Mouse (Mus musculus) frontal cortex, postnatal 10 days (tissue): ENCODE results near the gene Abcc2.

ENCODE experiments used
- DNase-seq, 2 experiments: peaks; one replicate each; pipeline ENCODE4 v3.0.0; 2022; ENCODE audit warnings: low spot score in 2 of 2, mixed read lengths in 1 of 2

The Abcc2 gene

DNA sequence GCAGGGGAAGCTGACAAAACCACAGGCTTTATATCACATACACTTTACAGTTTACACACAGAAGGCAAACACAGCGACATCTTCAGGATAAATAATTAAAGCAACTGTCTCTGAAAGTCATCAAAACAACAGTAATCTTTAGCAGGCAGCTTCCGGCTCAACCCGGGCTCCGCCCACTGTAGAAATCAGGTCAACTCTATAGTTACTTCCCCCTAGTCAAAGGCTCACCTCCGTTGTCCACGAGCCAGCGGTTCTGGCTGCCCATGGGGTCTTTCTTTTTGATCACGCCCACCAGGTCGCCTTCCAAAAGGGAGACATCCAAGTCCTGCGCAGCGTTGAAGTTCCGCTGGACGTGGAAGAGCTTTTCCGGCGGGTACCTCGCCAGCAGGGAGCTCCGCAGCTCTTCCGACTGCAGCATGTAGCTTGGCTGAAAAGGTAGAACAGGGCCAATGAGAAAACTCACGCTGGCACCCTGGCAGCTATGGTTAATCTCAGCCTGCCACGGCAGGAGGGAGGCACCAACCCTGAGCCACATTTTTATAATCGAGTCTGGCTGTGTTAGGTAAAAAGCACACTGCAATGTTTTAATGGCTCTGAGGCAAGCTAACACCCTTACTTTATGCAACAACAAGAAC is 70.1 kb downstream of the Abcc2 start:
- no peak for DNase-seq

DNA sequence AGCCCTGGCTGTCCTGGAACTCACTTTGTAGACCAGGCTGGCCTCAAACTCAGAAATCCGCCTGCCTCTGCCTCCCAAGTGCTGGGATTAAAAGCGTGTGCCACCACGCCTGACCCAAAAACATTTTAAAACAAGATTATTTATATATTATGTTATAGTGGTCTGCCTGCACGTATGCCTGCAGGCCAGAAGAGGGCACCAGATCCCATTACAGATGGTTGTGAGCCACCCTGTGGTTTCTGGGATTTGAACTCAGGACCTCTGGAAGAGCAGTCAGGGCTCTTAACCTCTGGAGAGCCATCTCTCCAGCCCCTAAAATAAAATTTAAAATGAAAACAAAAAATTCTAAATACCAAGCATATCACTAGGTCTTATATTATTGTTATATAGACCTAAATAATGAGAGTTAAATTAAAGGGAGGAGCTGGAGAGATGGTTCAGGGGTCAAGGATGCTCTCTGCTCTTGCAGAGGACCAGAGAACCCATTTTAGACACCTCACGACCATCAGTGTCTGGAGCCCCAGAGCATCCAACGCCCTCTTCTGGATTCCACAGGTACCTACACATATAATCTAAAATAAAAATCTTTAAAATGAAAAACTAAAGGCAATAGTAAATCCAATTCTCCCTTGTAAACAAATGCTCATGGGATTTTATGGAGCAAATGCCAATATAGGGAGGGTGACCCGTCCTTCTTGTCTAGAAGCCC is 71.0 kb downstream of the Abcc2 start:
- no peak for DNase-seq

DNA sequence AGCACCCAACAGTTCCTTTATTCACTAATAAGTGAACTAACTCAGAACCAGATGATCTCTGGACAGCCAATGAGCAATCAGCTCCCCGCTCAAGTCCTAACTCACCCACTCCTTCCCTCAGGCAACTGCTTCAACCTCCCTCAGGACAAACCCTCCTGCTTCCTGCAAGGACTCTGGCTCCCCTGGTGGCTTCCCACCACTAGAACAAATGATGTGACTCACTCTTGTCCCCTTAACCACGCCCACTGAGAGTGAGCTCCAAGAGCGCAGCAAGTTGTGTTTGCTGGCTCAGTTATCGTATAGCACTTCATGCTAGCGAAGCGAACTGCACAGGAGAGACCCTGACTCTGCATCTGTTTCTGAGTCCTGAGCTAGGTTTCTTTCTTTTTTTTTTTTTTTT is 75.4 kb downstream of the Abcc2 start:
- DNase-seq: no peak

DNA sequence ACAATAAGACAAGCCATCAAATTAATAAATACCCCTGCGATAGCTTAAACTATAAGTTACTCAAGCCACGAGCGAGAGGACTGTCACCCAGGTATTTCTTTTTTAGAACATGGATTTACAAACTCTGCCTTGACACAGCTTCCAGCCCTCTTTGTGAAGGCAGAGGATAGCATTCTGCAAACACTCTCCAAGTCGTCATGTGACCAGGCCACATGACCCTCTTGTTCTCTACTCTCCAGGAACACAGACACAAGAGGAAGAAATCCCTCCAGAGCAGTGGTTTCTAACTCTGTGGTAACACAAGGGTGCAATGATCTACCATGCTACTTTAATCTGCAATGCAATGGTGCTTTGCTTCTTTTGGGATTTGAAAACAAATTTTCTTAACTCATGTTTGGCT is 88.4 kb downstream of the Abcc2 start:
- DNase-seq: no peak

DNA sequence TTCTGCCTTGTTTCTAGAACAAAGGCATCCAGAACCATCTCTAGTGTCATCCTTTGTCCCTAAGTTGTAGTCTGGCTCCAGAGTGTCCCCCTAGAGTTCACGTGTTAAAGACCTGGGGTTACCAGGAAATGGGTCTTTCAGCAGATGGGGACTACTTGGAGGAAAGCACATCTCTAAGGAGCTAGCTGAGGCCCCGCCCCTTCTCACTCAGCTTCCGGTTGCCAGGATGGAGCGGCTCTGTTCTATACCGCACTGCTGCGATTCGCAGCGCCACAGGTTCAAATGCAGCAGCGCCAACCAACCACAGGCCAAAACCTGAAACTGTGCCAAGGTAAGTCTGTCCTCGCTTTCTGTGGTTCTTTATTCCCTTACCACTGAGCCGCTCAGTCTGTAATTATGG is 92.4 kb downstream of the Abcc2 start:
- DNase-seq: no peak

DNA sequence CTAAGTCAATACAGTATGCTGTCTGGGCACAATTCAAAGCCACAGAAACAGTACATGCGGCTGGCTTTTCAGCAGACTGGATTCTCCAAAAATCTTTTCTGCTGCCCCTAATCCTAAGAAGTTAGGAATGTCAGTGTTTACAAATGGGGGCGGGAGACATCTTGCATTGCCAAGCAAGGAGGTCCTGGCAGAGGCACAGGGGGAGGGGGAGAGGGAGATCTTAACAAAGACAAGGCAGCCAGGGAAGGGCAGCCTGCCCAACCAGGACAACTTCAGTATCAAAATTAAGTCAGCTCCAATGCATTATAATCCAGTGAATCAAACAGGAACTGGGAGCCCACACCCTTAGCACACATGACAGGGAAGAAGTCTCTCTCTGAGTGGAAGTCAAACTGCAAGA is 94.0 kb downstream of the Abcc2 start:
- DNase-seq: no peak

DNA sequence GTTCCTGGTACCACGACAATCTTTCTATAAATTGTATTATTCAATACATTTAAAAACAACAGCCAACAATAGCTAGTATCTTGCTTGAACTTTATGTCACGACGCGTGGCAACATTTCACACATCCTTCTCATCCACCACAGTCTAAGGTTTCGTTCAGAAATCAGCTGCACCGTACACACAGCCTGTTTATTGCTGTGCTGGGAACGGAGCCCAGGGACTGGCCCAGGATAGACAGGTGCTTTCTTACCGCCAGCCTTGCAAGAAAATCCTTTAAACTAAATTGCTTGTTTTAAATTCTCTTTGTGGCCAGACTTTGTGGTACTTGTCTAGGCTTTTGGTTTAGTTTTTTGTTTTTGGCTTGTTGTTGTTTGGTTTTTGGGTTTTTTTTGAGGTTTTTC is 95.4 kb downstream of the Abcc2 start:
- DNase-seq: no peak

DNA sequence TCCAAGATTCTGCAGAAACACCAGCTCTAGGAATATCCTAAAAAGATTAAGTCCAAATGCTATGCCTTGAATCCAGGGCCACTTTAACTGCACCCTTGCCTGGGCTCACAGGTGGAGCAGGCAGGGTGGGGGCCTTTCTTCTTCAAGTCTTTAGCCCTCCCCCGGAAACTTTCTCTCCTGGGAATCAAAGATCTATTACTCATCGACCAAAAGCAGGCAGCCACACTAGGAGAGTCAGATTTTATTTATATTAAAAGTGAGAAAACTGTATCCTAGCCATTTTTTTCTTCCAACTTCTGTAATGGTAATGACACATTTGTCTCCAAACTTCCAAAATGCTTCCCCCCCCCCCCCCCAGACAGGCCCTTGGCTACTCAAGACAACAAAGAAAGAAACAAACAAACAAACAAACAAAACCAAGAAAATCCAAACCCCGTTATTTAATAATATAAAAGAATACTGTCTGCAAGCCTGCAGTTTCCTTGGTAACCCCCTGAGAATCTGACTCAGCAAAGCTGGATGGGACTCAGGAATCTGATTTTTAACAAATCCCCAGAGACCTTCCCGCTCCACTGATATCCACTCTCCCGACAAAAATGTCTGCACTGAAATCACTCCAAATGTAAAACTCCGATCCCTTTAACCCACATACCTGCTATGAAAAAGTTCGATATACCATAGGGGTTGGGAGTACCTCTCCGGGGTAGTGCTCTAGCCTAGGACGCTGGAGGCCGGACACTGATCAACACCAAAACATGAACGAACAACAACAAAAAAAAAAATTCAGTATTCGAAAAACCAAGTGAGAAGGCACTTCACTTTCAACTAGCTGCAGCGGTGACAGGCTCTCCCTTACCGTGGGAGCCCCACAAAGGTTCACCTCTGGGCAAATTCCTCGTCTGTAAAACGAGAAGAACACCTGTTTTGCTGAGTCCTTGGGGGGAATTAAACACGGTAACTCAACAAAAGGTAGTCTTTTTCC is 96.4 kb downstream of the Abcc2 start:
- no peak for DNase-seq

DNA sequence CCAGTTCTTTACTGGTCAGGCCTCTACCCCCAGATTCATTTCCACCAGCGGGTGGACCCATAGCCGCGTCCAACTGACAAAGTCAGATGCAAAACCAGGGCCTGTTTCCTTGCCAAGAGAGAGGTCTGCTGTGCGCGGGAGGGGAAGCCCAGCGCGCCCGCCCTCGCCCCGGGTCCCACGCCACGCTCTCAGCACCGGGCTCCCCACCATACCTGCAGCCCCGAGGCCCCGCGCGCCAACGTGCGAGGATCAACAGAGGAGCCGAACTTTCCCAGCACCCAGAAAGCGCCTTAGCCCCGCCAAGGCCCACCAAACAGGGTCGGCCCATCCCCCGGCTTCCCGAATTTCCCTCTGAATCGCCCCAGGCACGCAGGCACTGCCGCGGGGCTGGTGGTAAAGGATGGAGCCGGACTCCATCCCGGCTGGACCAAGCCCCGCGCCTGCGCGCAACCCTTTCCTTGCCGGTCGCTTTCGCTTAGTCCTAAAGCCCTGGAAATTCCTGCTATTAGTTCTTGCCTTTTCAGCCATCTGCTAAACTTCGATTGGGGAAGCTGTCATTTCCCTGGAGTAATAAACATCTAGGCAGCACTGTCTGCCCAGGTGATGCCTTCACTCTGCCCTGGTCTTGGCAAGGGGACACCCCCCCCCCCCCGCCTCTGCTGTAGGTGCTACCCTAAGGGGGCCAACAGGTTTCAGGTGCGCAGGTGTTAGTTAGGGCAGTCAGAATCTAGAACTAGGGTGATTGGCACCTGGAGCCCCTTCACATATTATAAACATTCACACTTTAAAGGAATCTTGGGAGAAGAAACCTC is 97.6 kb downstream of the Abcc2 start:
- DNase-seq: peak; percentile 44 to 70

DNA sequence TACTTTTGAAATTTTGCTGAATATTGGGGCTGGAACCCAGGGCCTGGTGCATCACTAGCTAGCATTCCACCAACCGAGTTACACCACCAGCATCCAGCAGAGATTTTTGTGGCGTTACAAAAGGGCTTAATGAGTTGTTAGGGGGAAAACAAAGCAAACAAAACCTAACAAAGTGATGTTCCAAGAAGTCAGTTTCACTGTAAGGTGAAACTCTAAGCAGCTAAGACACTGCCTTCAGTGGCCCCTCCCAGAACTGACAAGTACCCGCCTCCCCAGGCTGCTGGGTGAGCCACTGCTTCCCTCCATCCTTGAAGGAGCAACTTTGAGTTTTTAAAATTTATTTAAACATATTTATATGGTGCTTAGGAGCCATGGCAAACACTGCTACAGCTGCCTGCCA is 98.4 kb downstream of the Abcc2 start:
- DNase-seq: no peak

DNA sequence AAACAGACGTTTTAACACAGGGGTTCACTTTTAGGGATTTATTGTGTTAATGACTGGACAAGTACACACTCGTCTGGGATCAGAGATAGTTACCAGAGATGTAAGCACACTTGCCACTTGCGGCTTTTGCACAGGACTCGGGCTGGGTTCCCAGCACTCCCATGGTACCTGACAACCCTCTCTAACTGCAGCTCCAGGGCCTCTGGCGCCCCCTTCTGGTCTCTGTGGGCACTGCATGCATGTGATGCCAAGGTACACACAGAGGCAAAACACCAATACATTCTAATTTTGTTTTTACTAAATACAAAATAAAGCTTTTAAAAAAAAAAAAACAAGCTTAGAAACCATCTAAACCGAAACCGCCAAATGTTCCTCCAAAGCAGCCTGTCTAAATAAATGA is 99.6 kb downstream of the Abcc2 start:
- no peak for DNase-seq

DNA sequence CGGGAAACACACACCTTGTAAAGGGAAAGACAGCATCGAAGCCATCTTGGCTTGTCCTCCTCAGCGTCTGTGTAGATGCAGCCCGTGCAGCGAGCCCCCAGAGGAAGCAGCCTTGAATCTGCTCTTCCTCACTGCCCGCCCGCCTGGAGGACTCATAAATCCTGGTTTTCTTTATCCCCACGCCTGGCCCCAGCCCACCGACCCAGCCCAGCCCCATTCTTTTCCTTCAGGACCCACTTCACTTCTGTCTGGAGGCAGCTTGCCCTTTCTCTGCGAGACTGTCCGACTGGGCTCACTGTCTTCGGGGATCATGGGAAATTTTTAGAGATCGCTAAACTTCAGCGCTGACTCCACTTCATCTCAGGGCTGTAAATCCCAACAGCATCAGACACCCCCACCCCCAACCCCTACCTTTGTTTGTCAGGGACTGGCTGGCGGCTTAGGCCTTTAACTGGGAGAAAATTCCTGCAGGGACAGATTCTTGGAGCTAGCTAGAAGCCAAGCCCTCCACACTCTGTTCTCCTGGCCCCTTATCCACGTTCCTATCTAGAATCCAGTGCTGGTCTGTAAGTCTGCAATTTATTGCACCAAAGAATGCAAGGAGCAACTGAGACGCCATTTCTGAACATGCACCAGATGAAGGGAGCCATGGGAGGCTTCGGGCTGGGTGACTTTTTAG is 101.0 kb downstream of the Abcc2 start:
- no peak for DNase-seq

DNA sequence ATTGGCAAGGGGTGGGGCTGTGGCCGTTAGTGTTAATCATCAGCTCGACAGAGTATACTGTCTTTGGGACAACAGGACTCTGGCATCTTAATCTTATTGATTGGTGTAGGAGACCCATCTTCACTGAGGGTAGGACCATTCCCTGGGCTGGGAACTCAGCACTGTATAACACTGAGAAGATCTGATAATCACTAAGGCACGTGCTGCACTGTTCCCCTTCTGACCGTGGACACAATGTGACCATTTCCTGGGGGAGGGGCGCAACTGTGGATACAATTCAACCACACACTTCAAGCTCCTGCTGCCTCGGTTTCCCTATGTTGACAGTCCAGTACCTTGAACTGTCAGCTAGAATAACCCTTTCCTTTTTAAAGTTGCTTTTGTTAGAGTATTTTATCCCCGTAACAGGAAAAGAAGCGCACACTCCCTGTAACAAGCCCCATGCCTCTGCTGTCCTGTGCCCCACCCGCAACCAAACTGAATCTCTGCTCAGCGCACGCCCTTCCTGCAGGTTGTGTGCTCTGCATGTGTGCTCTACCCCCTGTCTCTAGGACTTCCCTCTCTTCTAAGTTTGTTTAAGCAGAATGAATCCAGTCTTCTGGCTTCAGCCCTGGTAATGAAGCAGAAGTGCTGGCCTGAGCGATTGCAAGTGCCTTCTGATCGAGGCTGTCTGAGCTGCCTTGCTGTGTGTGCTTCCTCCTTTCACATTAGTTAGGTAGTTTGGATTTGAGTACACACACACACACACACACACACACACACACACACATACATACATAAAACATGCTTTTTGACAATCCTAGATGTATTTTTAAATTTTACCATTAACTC is 102.9 kb downstream of the Abcc2 start:
- no peak for DNase-seq

DNA sequence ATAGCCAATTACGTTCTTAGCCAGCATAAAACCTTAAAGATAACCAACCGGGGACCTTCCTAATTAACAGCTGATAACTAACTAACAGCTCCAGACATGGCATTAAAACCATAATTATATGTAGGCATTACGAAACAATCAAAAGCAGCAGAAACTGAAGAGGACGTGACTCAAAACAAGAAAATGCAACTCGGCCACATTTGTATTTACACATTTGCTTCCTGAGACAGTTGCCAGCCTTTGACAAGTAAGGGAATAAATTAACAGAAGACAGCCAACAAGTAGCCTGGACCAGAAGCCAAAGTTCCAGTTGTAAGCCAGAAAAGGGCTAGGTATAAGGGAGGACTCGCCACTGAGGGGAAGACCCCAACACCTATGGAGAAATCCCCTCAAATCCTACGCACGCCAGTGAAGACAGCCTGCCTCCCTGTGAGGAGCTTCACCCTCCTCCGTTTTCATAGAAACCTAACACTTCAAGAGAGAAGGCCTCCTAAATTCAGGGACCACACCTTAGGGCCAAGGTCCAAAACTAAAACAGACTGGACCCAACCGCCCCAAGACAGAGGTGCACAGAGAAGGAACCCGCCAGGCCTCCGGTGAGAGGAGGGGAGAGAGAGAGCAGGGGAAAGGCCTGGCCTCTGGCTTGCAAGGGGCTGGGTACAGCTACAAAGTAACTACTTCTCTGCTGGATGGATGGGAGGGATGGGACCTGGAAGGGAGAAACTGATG is 104.5 kb downstream of the Abcc2 start:
- no peak for DNase-seq

DNA sequence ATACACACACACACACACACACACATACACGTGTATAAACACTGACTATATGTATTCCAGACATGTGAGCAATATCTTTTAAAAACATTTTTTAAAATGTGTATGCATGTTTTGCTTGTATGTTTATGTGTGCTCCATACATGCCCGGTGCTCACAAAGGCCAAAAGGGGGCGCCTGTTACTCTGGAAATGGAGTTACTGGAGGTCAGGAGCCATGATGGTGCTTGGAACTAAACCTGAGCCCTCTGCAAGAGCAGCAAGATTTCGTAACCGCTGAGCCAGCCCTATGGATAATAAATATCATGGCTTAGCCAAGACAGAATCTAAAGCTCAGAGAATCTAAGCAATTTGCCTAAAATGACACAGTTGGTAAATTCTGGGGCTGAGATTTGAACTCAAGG is 105.2 kb downstream of the Abcc2 start:
- no peak for DNase-seq

DNA sequence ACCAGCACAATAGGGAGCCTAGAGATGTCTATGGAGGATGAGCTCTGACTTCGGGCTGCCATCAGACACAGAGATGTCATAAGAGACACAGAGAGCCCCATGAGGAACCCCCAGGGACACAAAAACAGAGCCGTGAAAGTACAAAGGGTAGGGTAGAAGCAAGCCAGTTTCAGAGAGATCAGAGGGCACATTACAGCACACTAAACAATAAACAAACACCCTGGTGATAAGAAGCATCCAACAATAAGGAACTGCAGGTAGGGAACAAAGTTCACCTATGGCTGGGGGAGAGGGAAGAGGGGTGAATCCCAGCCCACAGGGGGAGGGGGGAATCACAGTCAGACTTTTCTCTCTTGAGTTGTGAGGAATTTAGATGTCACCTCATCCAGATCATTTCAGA is 105.7 kb downstream of the Abcc2 start:
- no peak for DNase-seq
